Mouse (Mus musculus): ENCODE measurements around the gene Hc. TPM values are rescaled to one million over a fixed set of nuclear protein-coding genes. Genes with fewer than 3 reads are reported as not detected.

The Hc gene
- polyA plus RNA-seq, 1 experiment, result not detected

- no peak overlapping the region for H3K27ac ChIP-seq (ENCODE audit: insufficient read depth, low read length)
- H3K4me3 ChIP-seq (ENCODE audit: extremely low read depth, insufficient read depth, insufficient read length), result no peak overlapping the region
- H3K4me1 ChIP-seq (ENCODE audit: control insufficient read depth, insufficient read depth, insufficient read length), result peaks cover 46% of the 10 kb centered on the region; the same call in 1 of the 2 replicates
- 0 out of 2 replicates have a peak, but pooled peaks cover 3% of the 10 kb centered on the region for H3K36me3 ChIP-seq (ENCODE audit: control insufficient read depth, insufficient read depth, low read length)
- H3K27me3 ChIP-seq (ENCODE audit: control insufficient read depth, insufficient read depth, low read length), result no peaks in the 10 kb centered on the region
- no peak for TF ChIP-seq POLR2A (IDR thresholded peaks at IDR 0.05; ENCODE audit: low read depth, low read length)
- no peak for TF ChIP-seq CTCF (IDR thresholded peaks at IDR 0.05; ENCODE audit: extremely low read depth, insufficient read depth, insufficient read length, insufficient replicate concordance)
- peak; percentile 49 to 55 for DNase-seq (ENCODE audit: low read depth in 1 of 2, low spot score in 2 of 2)
- WGBS, result 55% methylated on average over 11 of the region's 11 CpGs
Observed at GRCm38 (mm10) chr2:34941061-34941675, 120.1 kb downstream of the Hc start.

- Histone ChIP-seq H3K4me3 (ENCODE audit: extremely low read depth, insufficient read depth, insufficient read length) (no peak overlapping the region), H3K4me1 (ENCODE audit: control insufficient read depth, insufficient read depth, insufficient read length) (peaks cover 43% of the 10 kb centered on the region; the same call in 1 of the 2 replicates), H3K36me3 (ENCODE audit: control insufficient read depth, insufficient read depth, low read length) (0 out of 2 replicates have a peak, but pooled peaks cover 1% of the 10 kb centered on the region), H3K27me3 (ENCODE audit: control insufficient read depth, insufficient read depth, low read length) (no peaks in the 10 kb centered on the region), H3K27ac (ENCODE audit: insufficient read depth, low read length) (no peak overlapping the region)
- DNase-seq (ENCODE audit: low read depth in 1 of 2, low spot score in 2 of 2), result no peak
- 91% methylated on average over 5 of the region's 5 CpGs for WGBS
- TF ChIP-seq CTCF (IDR thresholded peaks at IDR 0.05; ENCODE audit: extremely low read depth, insufficient read depth, insufficient read length, insufficient replicate concordance), result no peak
Observed at GRCm38 (mm10) chr2:34940246-34940645, 121.0 kb downstream of the Hc start.

- WGBS, result 11% methylated on average over 8 of the region's 8 CpGs
- H3K27ac ChIP-seq (ENCODE audit: insufficient read depth, low read length), result no peak overlapping the region
Observed at GRCm38 (mm10) chr2:34938269-34939208, 122.7 kb downstream of the Hc start.

GRCm38 (mm10) chr2:34937460-34937859, 123.8 kb downstream of the Hc start:
- no peak for DNase-seq (ENCODE audit: low read depth in 1 of 2, low spot score in 2 of 2)
- no peak overlapping the region for H3K4me3 ChIP-seq (ENCODE audit: extremely low read depth, insufficient read depth, insufficient read length)
- H3K27ac ChIP-seq (ENCODE audit: insufficient read depth, low read length), result no peak overlapping the region
- WGBS, result 28% methylated on average over 5 of the region's 5 CpGs
- peaks cover 28% of the 10 kb centered on the region; the same call in 1 of the 2 replicates for H3K4me1 ChIP-seq (ENCODE audit: control insufficient read depth, insufficient read depth, insufficient read length)
- no peaks in the 10 kb centered on the region for H3K27me3 ChIP-seq (ENCODE audit: control insufficient read depth, insufficient read depth, low read length)
- no peaks in the 10 kb centered on the region for H3K36me3 ChIP-seq (ENCODE audit: control insufficient read depth, insufficient read depth, low read length)
- TF ChIP-seq POLR2A (IDR thresholded peaks at IDR 0.05; ENCODE audit: low read depth, low read length) (no peak), CTCF (IDR thresholded peaks at IDR 0.05; ENCODE audit: extremely low read depth, insufficient read depth, insufficient read length, insufficient replicate concordance) (no peak)

More at GRCm38 (mm10) chr2:34938269-34939208, 122.7 kb downstream of the Hc start:
- Histone ChIP-seq H3K4me3 (ENCODE audit: extremely low read depth, insufficient read depth, insufficient read length) (no peak overlapping the region), H3K27me3 (ENCODE audit: control insufficient read depth, insufficient read depth, low read length) (no peaks in the 10 kb centered on the region), H3K36me3 (ENCODE audit: control insufficient read depth, insufficient read depth, low read length) (no peaks in the 10 kb centered on the region), H3K4me1 (ENCODE audit: control insufficient read depth, insufficient read depth, insufficient read length) (peaks cover 30% of the 10 kb centered on the region; the same call in 1 of the 2 replicates)
- no peak for DNase-seq (ENCODE audit: low read depth in 1 of 2, low spot score in 2 of 2)
- TF ChIP-seq CTCF (IDR thresholded peaks at IDR 0.05; ENCODE audit: extremely low read depth, insufficient read depth, insufficient read length, insufficient replicate concordance) (no peak), POLR2A (IDR thresholded peaks at IDR 0.05; ENCODE audit: low read depth, low read length) (no peak)

Other genes starting within 250 kb of the Hc start
- 29.2 and 29.8 TPM in 2 replicates for gene Fbxw2, start 235.1 kb downstream of the Hc start, polyA plus RNA-seq (2012; rRNA removed)
- not detected in 2 replicates for gene Gm34653, start 228.4 kb downstream of the Hc start, polyA plus RNA-seq (2012; rRNA removed)
- gene Cutal, start 187.0 kb downstream of the Hc start, polyA plus RNA-seq (2012; rRNA removed), result 0.59 TPM in 1 of 2 replicates, not detected in the other
- gene Psmd5, start 186.5 kb downstream of the Hc start, polyA plus RNA-seq (2012; rRNA removed), result 5.8 and 6.9 TPM in 2 replicates
- 3.7 and 4.7 TPM in 2 replicates for gene Phf19, start 147.4 kb downstream of the Hc start, polyA plus RNA-seq (2012; rRNA removed)
- 64.4 and 72.8 TPM in 2 replicates for gene Traf1, start 99.7 kb downstream of the Hc start, polyA plus RNA-seq (2012; rRNA removed)
- gene AI182371, start 40.1 kb upstream of the Hc start, polyA plus RNA-seq (2012; rRNA removed), result 0.25 and 0.40 TPM in 2 replicates
- 19.7 and 21.6 TPM in 2 replicates for gene Cntrl, start 48.1 kb upstream of the Hc start, polyA plus RNA-seq (2012; rRNA removed)
- 106 and 244 TPM in 2 replicates for gene Rab14, start 139.7 kb upstream of the Hc start, polyA plus RNA-seq (2012; rRNA removed)
- 183 and 203 TPM in 2 replicates for gene Gsn, start 194.9 kb upstream of the Hc start, polyA plus RNA-seq (2012; rRNA removed)